Comparison of ENCODE assay signal across 8 mouse cellular contexts in the genomic region with DNA sequence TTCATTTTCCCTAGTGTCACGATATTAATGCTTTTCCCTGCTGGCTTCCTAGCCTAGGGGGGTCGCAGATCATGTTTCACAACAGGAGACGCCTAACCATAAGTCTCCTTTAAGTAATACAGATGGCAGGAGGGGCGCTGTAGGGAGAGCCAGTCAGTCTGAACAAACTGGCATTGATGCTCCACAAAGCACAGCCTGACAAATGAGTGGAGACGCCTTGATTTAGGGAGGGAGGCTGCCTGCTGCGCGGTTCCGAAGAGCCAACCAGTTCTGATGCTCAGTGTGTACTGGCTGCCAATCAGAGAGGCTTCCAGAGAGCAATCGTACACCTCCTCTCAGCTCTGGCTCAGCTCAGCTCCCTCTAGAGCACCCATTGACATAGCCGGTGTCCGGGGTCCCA.
DNase-seq lines count a peak whose midpoint lies in the region; ATAC-seq and TF ChIP-seq lines count a peak whose summit lies in the region.
"Had no signal": no experiment of that assay in that cellular context is flagged by ENCODE, and none has a peak within 500 bp of the region (broad histone marks: within the 10 kb centered on the region; RNA-seq: fewer than 3 reads in every experiment).

No protein-coding gene starts in this region.

- ATAC-seq in neural tube, embryonic 12.5 days (ENCODE audit: low FRiP score, low read depth) = peak; percentile 77
- no peak for ATAC-seq in inflammation-experienced regulatory T-cells, adult 6 months

- no peaks in the 10 kb centered on the region for H3K9me3 ChIP-seq in neural tube, embryonic 12.5 days
- H3K9me3 ChIP-seq: heart, embryonic 13.5 days had no signal

- TF ChIP-seq CTCF in layer of hippocampus, adult 2 months (conservative IDR thresholded peaks at IDR 0.05) = peak; percentile 24

- no peak overlapping the region for H3K4me3 ChIP-seq in layer of hippocampus, adult 2 months
- H3K4me3 ChIP-seq in neural tube, embryonic 12.5 days = no peak overlapping the region
- H3K4me3 ChIP-seq: heart, embryonic 13.5 days had no signal

- H3K4me1 ChIP-seq in neural tube, embryonic 12.5 days = peaks cover 12% of the 10 kb centered on the region
- H3K4me1 ChIP-seq: heart, embryonic 13.5 days had no signal

- 13% methylated on average over 11 of the region's 11 CpGs for WGBS in neural tube, embryonic 12.5 days

- peak; percentile 83 for DNase-seq in cerebellum, adult 11-12 months
- DNase-seq in embryo, embryonic 10.5 days (ENCODE audit: low spot score) = peak; percentile 55
- peak; percentile 29 to 35 for DNase-seq in layer of hippocampus, adult 2 months (ENCODE audit: low spot score in 2 of 2)
- DNase-seq in urinary bladder, adult 2 months (ENCODE audit: low spot score) = no peak
- no peak for DNase-seq in urinary bladder, adult 18-20 months (ENCODE audit: low spot score in 2 of 2)

- H3K9ac ChIP-seq in neural tube, embryonic 12.5 days = no peak overlapping the region
- H3K9ac ChIP-seq: heart, embryonic 13.5 days had no signal

- no peaks in the 10 kb centered on the region for H3K36me3 ChIP-seq in neural tube, embryonic 12.5 days
- H3K36me3 ChIP-seq: heart, embryonic 13.5 days had no signal

- H3K27me3 ChIP-seq in neural tube, embryonic 12.5 days (replicated peaks) = no peaks in the 10 kb centered on the region
- H3K27me3 ChIP-seq: heart, embryonic 13.5 days had no signal

- H3K4me2 ChIP-seq in neural tube, embryonic 12.5 days (replicated peaks) = peak overlapping the region; percentile 31
- H3K4me2 ChIP-seq: heart, embryonic 13.5 days had no signal

- no peak overlapping the region for H3K27ac ChIP-seq in layer of hippocampus, adult 2 months
- H3K27ac ChIP-seq in neural tube, embryonic 12.5 days = no peak overlapping the region
- H3K27ac ChIP-seq: heart, embryonic 13.5 days had no signal

Comparison
In these comparisons a context has a peak if more than half of its experiments do, and no peak if none do; other contexts are left out.
1. DNase-seq: peak in cerebellum, adult 11-12 months (single experiment), embryo, embryonic 10.5 days (single experiment) and layer of hippocampus, adult 2 months (2 of 2); none in urinary bladder, adult 2 months (single experiment) and urinary bladder, adult 18-20 months (0 of 2).